12 mouse cellular contexts compared by ENCODE assay signal in the genomic region with DNA sequence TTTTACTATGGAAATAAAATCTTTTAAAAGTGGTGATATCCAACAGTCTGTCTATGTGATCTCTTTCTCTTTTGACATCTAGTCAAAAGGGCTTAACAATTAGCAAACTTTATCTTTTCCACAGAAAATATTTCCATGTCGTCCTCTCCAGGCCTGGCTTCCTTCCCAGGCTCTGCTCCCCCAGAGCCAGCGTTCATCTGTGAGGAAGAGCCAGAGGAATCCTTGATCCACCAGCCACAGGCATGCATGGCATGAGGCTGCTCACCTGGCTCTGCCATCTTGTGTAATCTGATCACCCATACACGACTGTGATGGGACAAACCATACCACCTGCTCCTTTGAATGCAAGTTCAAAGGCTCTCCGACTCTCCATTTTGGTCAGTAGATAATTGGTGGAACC. TPM values are rescaled to one million over a fixed set of nuclear protein-coding genes. Genes with fewer than 3 reads are reported as not detected.
"Had no signal": no experiment of that assay in that cellular context is flagged by ENCODE, and none has a peak within 500 bp of the region (broad histone marks: within the 10 kb centered on the region; RNA-seq: fewer than 3 reads in every experiment).

No protein-coding gene starts in this region.

- DNase-seq: kidney, adult 8-10 months; kidney, postnatal 14 days; kidney, postnatal 4 days; liver; lung, adult 18-20 months; right cerebral cortex, adult 18-20 months; right cerebral cortex, postnatal 14 days; right cerebral cortex, postnatal 4 days; thymus, adult 2 months; thymus, postnatal 14 days; thymus, postnatal 4 days had no signal

RNA-seq across cellular contexts. Expression of gene Slc8a3, which starts 58.4 kb away (rescaled TPM):
- total RNA-seq: megakaryocyte, adult 5-6 weeks had no signal
